Mouse (Mus musculus) monocyte, adult 59 days (primary cell): ENCODE measurements around the gene Fam131b. TPM values are rescaled to one million over a fixed set of nuclear protein-coding genes. Genes with fewer than 3 reads are reported as not detected.

Source experiments
- total RNA-seq, 2 experiments: library from RNA; stranded (reverse); gene quantifications; one replicate each; pipeline ENCODE4 v1.2.4; 2023

The Fam131b gene
- total RNA-seq, result under 1 TPM in 1 of 2 experiments, not detected in 1; 0.12 TPM

GRCm38 (mm10) chr6:42324482-42325267, at the start of gene Fam131b:
TSS of gene Fam131b (minus strand) at chr6:42324643.

GRCm38 (mm10) chr6:42372816-42373547, 48.5 kb upstream of the Fam131b start, which contains the start of gene Epha1:
TSS of gene Epha1 (minus strand) at chr6:42373268.

GRCm38 (mm10) chr6:42349426-42350020, 25.1 kb upstream of the Fam131b start, which contains the start of gene Zyx:
TSS of gene Zyx (plus strand) at chr6:42349630.

GRCm38 (mm10) chr6:42286448-42286847, 38.0 kb downstream of the Fam131b start, which contains the start of gene Clcn1:
TSS of gene Clcn1 (plus strand) at chr6:42286685.

Other genes with a start within 250 kb of the Fam131b start
- gene Tas2r139, start 183.7 kb downstream of the Fam131b start, total RNA-seq, result not detected
- gene Tas2r144, start 109.3 kb downstream of the Fam131b start, total RNA-seq, result not detected
- gene Gstk1, start 78.7 kb downstream of the Fam131b start, total RNA-seq, result 10 to 100 TPM; 13.0 to 15.5 TPM
- gene Tmem139, start 62.7 kb downstream of the Fam131b start, total RNA-seq, result not detected
- 100 to 1,000 TPM in 1 of 2 experiments, 10 to 100 TPM in 1; 95.1 to 103 TPM for gene Casp2, start 59.7 kb downstream of the Fam131b start, total RNA-seq
- under 1 TPM; 0.39 to 0.86 TPM for gene Clcn1, start 38.0 kb downstream of the Fam131b start, total RNA-seq
- 100 to 1,000 TPM; 586 to 636 TPM for gene Zyx, start 25.0 kb upstream of the Fam131b start, total RNA-seq
- gene Epha1, start 48.6 kb upstream of the Fam131b start, total RNA-seq, result under 1 TPM in 1 of 2 experiments, not detected in 1; 0.24 TPM
- gene Tas2r143, start 75.6 kb upstream of the Fam131b start, total RNA-seq, result 1 to 10 TPM in 1 of 2 experiments, under 1 TPM in 1; 0.97 to 1.7 TPM
- 1 to 10 TPM; 1.2 to 1.5 TPM for gene Tas2r135, start 80.8 kb upstream of the Fam131b start, total RNA-seq
- gene Tas2r126, start 109.9 kb upstream of the Fam131b start, total RNA-seq, result 1 to 10 TPM in 1 of 2 experiments, under 1 TPM in 1; 0.73 to 1.6 TPM
- gene Olfr458, start 140.6 kb upstream of the Fam131b start, total RNA-seq, result not detected
- gene Olfr457, start 151.7 kb upstream of the Fam131b start, total RNA-seq, result not detected
- gene Olfr456, start 162.6 kb upstream of the Fam131b start, total RNA-seq, result not detected
- not detected for gene Olfr455, start 222.9 kb upstream of the Fam131b start, total RNA-seq